Mouse (Mus musculus) lung, postnatal 0 days (tissue): ENCODE measurements at regions not wholly inside any gene's neighbourhood (a gene's known extent, or its start where the extent isn't known, plus 50 kb on each side); places are given as distances from the start of the nearest gene placed in this dataset.

Experiments used
- CTCF ChIP-seq: IDR thresholded peaks from 2 replicates; pipeline ENCODE4 v1.5.1; 2016; ENCODE audit warnings: antibody characterized with exemption, mild to moderate bottlenecking
- EP300 ChIP-seq: IDR thresholded peaks from 2 replicates; pipeline ENCODE4 v1.6.1; 2016; ENCODE audit warnings: antibody characterized with exemption, mild to moderate bottlenecking, control low read depth

DNA sequence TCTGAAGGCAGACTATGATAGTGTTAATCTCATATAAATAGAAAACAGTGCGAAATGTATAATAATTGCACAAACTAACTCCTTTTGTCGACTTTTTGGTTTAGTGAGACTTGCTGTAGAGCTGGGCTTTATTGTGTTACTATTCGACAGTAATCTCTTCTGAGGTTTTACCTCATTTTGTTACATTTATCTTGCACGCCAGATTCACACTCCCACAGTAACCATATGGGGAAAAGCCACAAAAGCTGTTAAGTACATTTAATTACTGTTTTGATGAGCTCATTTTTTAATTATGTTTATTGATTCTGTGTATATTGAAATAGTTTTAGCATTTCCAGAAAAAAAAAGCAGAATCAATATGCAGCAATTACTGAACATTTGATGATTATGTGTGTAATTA lies 106.3 kb downstream of the Rab11fip2 start:
- no peak for TF ChIP-seq CTCF
- no peak for TF ChIP-seq EP300
